Mouse (Mus musculus) neural tube, embryonic 11.5 days (tissue): ENCODE data around the gene 0610010F05Rik. TPM values are rescaled to one million over a fixed set of nuclear protein-coding genes. Genes with fewer than 3 reads are reported as not detected.

Experiments
- ATAC-seq: fragments of 200-750 bp; cut with Nextera tagmentation; 2 replicates; pipeline ENCODE4 v1.8.0; 2017; ENCODE audit warnings: moderate number of reproducible peaks, mild to moderate bottlenecking, moderate TSS enrichment, moderate library complexity; ENCODE audit not compliant: insufficient read depth, low FRiP score, low TSS enrichment
- DNase-seq: peaks from one replicate; pipeline ENCODE4 v3.0.0-alpha.2; 2015; ENCODE audit warnings: low spot score
- H3K27ac ChIP-seq: fragments of 300-500 bp; sonication (generic); 2 replicates; pipeline ENCODE4 v1.5.1; 2014; ENCODE audit warnings: low read depth, mild to moderate bottlenecking, low read length
- H3K27me3 ChIP-seq: fragments of 300-500 bp; sonication (generic); 2 replicates; pipeline ENCODE4 v1.6.1; 2014; ENCODE audit warnings: mild to moderate bottlenecking, low read length, mixed read lengths; ENCODE audit not compliant: control insufficient read depth, insufficient read depth
- H3K36me3 ChIP-seq: fragments of 300-500 bp; sonication (generic); 2 replicates; pipeline ENCODE4 v1.6.1; 2014; ENCODE audit warnings: mild to moderate bottlenecking, low read length, moderate library complexity, mixed read lengths; ENCODE audit not compliant: control insufficient read depth, insufficient read depth
- H3K4me1 ChIP-seq: fragments of 300-500 bp; sonication (generic); 2 replicates; pipeline ENCODE4 v1.6.1; 2014; ENCODE audit warnings: low read length, mixed read lengths; ENCODE audit not compliant: control insufficient read depth, insufficient read depth
- H3K4me2 ChIP-seq: fragments of 300-500 bp; sonication (generic); 2 replicates; pipeline ENCODE4 v1.6.1; 2014; ENCODE audit warnings: low read depth, mild to moderate bottlenecking, moderate library complexity
- H3K4me3 ChIP-seq: fragments of 300-500 bp; sonication (generic); 2 replicates; pipeline ENCODE4 v1.5.1; 2014; ENCODE audit warnings: low read depth, low read length
- H3K9ac ChIP-seq: fragments of 300-500 bp; sonication (generic); 2 replicates; pipeline ENCODE4 v1.6.1; 2014; ENCODE audit warnings: mild to moderate bottlenecking, low read length
- H3K9me3 ChIP-seq: fragments of 300-500 bp; sonication (generic); 2 replicates; pipeline ENCODE4 v1.6.1; 2016; ENCODE audit warnings: low read length; ENCODE audit not compliant: control insufficient read depth
- WGBS: fragments of 180-500 bp; shearing (Covaris S2); extraction: QIAGEN DNeasy Blood & Tissue Kit; methylation state at CpG from one replicate; pipeline ENCODE4 v1.1.7; 2014; 5-methylcytosine and 5-hydroxymethylcytosine counted together
- polyA plus RNA-seq: library from polyadenylated mRNA; unstranded; fragments of >200 nt; fragmentation: Nextera tagmentation; extraction: Ambion mirVana; gene quantifications from 2 replicates; pipeline ENCODE4 v1.2.1, GENCODE M21; 2014

Gene 0610010F05Rik
- polyA plus RNA-seq: 62.2 and 63.3 TPM in 2 replicates

GRCm38 (mm10) chr11:23632945-23633878 lies at the start of gene 0610010F05Rik:
TSS of gene 0610010F05Rik (minus strand) at chr11:23633639.
- H3K9ac ChIP-seq: peak within 1 kb of the TSS; percentile 94
- H3K4me1 ChIP-seq: no peaks in the 10 kb centered on the region; the same call in 1 of the 2 replicates
- WGBS: under 1% methylated on average over 46 of the region's 103 CpGs

GRCm38 (mm10) chr11:23682561-23682960 lies 49.1 kb upstream of the 0610010F05Rik start:
- no peak for DNase-seq
- Histone ChIP-seq H3K4me2 (no peak overlapping the region), H3K9me3 (no peaks in the 10 kb centered on the region), H3K27ac (no peak overlapping the region), H3K9ac (no peak overlapping the region), H3K27me3 (no peaks in the 10 kb centered on the region), H3K4me3 (no peak overlapping the region), H3K36me3 (no peaks in the 10 kb centered on the region), H3K4me1 (no peaks in the 10 kb centered on the region)
- ATAC-seq: no peak
- 94% methylated on average over 5 of the region's 5 CpGs for WGBS

More at GRCm38 (mm10) chr11:23632945-23633878, at the start of gene 0610010F05Rik:
- Histone ChIP-seq H3K4me2 (peak within 1 kb of the TSS; percentile 53), H3K27me3 (no peaks in the 10 kb centered on the region), H3K36me3 (no peaks in the 10 kb centered on the region), H3K27ac (peak within 1 kb of the TSS; percentile 93), H3K9me3 (no peaks in the 10 kb centered on the region), H3K4me3 (peak within 1 kb of the TSS; percentile 86)
- DNase-seq: peak; percentile 97
- peak; percentile 100 for ATAC-seq

GRCm38 (mm10) chr11:23680435-23680950 lies 47.1 kb upstream of the 0610010F05Rik start:
- no peaks in the 10 kb centered on the region for H3K4me1 ChIP-seq
- H3K4me2 ChIP-seq: no peak overlapping the region
- H3K27me3 ChIP-seq: no peaks in the 10 kb centered on the region
- no peaks in the 10 kb centered on the region for H3K36me3 ChIP-seq
- WGBS: 96% methylated on average over 6 of the region's 6 CpGs
- no peak overlapping the region for H3K27ac ChIP-seq
- no peak overlapping the region for H3K9ac ChIP-seq
- no peak for ATAC-seq
- no peak overlapping the region for H3K4me3 ChIP-seq
- DNase-seq: no peak
- H3K9me3 ChIP-seq: no peaks in the 10 kb centered on the region

- H3K9me3 ChIP-seq: no peaks in the 10 kb centered on the region
- ATAC-seq (no peak), DNase-seq (peak; percentile 61)
- no peaks in the 10 kb centered on the region for H3K36me3 ChIP-seq
- WGBS: 52% methylated on average over 3 of the region's 3 CpGs
- no peaks in the 10 kb centered on the region for H3K27me3 ChIP-seq
- H3K4me3 ChIP-seq: no peak overlapping the region
- H3K4me1 ChIP-seq: no peaks in the 10 kb centered on the region
- no peak overlapping the region for H3K4me2 ChIP-seq
- no peak overlapping the region for H3K9ac ChIP-seq
- no peak overlapping the region for H3K27ac ChIP-seq
Measured at GRCm38 (mm10) chr11:23679044-23679642, 45.7 kb upstream of the 0610010F05Rik start.

GRCm38 (mm10) chr11:23676100-23676499 lies 42.7 kb upstream of the 0610010F05Rik start:
- H3K27ac ChIP-seq: no peak overlapping the region
- no peak overlapping the region for H3K4me3 ChIP-seq
- H3K36me3 ChIP-seq: peaks cover 2% of the 10 kb centered on the region; the same call in 1 of the 2 replicates
- H3K9ac ChIP-seq: no peak overlapping the region
- no peaks in the 10 kb centered on the region for H3K27me3 ChIP-seq
- DNase-seq: no peak
- no peak for ATAC-seq
- no peak overlapping the region for H3K4me2 ChIP-seq
- WGBS: 92% methylated on average over 5 of the region's 5 CpGs
- no peaks in the 10 kb centered on the region for H3K4me1 ChIP-seq
- H3K9me3 ChIP-seq: no peaks in the 10 kb centered on the region

GRCm38 (mm10) chr11:23672256-23672749 lies 38.9 kb upstream of the 0610010F05Rik start:
- Histone ChIP-seq H3K4me3 (no peak overlapping the region), H3K9me3 (no peaks in the 10 kb centered on the region), H3K27ac (no peak overlapping the region), H3K4me1 (no peaks in the 10 kb centered on the region), H3K4me2 (no peak overlapping the region), H3K36me3 (peaks cover 2% of the 10 kb centered on the region; the same call in 1 of the 2 replicates), H3K9ac (no peak overlapping the region), H3K27me3 (no peaks in the 10 kb centered on the region)
- ATAC-seq (no peak), DNase-seq (no peak)
- WGBS: 91% methylated on average over 4 of the region's 4 CpGs

- Histone ChIP-seq H3K9me3 (no peaks in the 10 kb centered on the region), H3K27ac (no peak overlapping the region), H3K9ac (no peak overlapping the region), H3K4me2 (peak overlapping the region; percentile 52), H3K36me3 (no peaks in the 10 kb centered on the region), H3K27me3 (no peaks in the 10 kb centered on the region), H3K4me1 (no peaks in the 10 kb centered on the region), H3K4me3 (peak overlapping the region; percentile 87)
- DNase-seq (no peak), ATAC-seq (no peak)
- WGBS: 72% methylated on average over 3 of the region's 3 CpGs
Measured at GRCm38 (mm10) chr11:23667128-23667527, 33.7 kb upstream of the 0610010F05Rik start.

- no peaks in the 10 kb centered on the region for H3K9me3 ChIP-seq
- WGBS: 7% methylated on average over 5 of the region's 5 CpGs
- H3K4me3 ChIP-seq: peak overlapping the region; percentile 87
- DNase-seq: no peak
- H3K27me3 ChIP-seq: no peaks in the 10 kb centered on the region
- no peaks in the 10 kb centered on the region for H3K36me3 ChIP-seq
- H3K4me1 ChIP-seq: no peaks in the 10 kb centered on the region
- no peak for ATAC-seq
- H3K27ac ChIP-seq: peak overlapping the region; percentile 83
- peak overlapping the region; percentile 52 for H3K4me2 ChIP-seq
- peak overlapping the region; percentile 71 for H3K9ac ChIP-seq
Measured at GRCm38 (mm10) chr11:23666526-23666925, 33.1 kb upstream of the 0610010F05Rik start.
